Mouse (Mus musculus) splenic B cell, adult 2 months (primary cell): ENCODE results near the gene Kcna1.

Experiments used
- DNase-seq: peaks from one replicate; pipeline ENCODE4 v3.0.0-alpha.2; 2011; ENCODE audit warnings: low read depth, low spot score
- H3K27me3 ChIP-seq: 2 replicates; pipeline ENCODE4 v1.6.1; 2012; ENCODE audit warnings: mild to moderate bottlenecking, low read length, moderate library complexity, mixed read lengths; ENCODE audit not compliant: control insufficient read depth, poor library complexity, insufficient read depth, severe bottlenecking
- H3K36me3 ChIP-seq: 2 replicates; pipeline ENCODE4 v1.6.1; 2012; ENCODE audit warnings: mild to moderate bottlenecking, low read length, moderate library complexity, mixed read lengths; ENCODE audit not compliant: control insufficient read depth, poor library complexity, insufficient read depth, severe bottlenecking

Gene Kcna1

DNA sequence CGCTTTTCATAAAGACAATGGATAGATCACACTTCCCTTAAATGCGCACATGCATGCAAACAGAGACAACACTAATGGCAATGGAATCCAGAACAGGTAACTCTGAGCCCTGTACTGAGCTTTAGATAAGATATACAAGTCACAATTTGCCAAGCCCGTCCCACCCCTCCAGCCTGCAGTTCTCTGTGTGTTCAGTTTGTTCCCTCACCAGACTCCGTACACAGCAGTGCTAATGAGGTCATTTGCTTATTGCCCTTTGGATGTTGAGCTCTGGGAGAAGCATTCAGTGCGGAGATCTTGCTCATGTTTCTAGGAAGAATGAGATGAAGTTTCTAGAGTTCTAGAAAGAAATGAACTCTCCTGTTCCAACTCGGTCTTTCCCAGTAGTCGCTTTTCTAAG lies 17.7 kb downstream of the Kcna1 start:
- DNase-seq: no peak
- Histone ChIP-seq H3K27me3 (no peaks in the 10 kb centered on the region), H3K36me3 (no peaks in the 10 kb centered on the region)

DNA sequence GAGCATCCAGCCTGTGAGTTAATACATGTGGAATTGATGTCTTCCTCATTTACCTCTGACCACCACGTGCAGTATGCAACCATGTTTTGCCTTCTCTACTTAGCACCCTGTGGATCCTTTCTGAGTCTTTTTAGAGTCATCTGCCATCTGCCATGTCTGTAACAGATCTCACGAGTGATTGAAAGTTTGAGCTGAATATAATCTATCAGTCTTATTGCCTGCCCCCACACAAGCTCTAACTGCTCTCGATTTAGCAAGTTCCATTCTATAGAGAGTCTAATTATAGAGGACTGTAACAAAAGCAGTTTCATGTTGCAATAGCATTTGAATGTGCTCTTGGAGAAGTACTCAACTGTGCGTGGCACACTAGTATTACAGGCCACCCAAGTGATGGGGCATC lies 27.7 kb downstream of the Kcna1 start:
- H3K36me3 ChIP-seq: no peaks in the 10 kb centered on the region
- DNase-seq: no peak
- H3K27me3 ChIP-seq: no peaks in the 10 kb centered on the region

DNA sequence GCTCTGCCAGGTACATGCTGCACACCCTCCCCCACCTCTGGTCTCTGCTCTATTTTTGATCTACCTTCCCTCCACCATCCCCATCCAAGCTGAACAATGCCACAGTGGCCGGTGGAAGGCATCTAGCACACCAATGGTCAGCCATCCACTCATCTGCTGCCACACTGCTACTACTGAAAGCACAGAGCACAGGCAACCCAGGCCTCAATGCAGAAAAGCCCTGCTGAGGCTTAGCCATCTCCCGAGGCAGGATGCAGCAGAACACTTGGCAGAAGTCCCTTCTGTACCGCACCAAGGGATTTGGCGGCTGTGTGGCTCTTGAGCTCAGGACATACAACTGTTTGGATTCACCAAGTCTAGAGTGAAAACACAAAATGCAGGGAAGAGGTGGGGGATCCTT lies 35.4 kb downstream of the Kcna1 start:
- H3K36me3 ChIP-seq: no peaks in the 10 kb centered on the region
- no peak for DNase-seq

DNA sequence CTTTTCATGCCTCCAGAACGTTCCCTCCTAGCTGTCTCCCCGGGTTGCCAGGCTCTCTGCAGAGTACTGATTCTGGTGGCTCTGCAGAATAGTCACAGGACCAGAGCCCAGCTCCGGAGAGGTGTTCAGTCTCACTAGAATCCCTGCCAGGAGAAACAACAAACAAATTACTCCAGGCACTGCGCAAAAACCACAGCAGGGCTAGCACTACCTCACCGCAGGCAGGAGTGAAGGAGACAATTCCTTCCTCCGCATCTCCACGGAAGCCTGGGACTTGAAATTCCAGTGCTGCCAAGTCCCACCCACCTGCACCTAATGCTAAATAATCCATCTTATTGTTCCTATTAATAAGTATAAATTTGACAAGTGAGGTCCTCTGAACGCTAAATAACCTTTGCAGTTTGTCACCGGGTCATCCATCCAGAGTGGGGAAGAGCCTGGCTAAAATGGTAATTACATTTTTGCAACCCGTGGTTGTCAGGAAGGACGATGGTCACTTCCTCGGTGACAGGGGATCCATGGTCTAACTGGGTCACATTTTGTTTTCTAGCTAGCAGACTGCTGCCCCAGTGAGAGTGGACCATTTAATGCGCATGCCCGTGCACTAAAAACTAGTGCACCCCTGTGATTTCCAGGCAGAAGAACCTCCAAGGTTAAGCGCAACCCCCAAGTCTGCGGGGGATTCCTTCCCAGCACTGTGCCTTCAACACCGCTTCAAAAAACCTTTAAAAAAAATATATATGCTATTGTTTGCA lies 36.8 kb downstream of the Kcna1 start:
- Histone ChIP-seq H3K36me3 (no peaks in the 10 kb centered on the region), H3K27me3 (no peaks in the 10 kb centered on the region)
- no peak for DNase-seq

More for the DNA sequence above, 35.4 kb downstream of the Kcna1 start:
- no peaks in the 10 kb centered on the region for H3K27me3 ChIP-seq

DNA sequence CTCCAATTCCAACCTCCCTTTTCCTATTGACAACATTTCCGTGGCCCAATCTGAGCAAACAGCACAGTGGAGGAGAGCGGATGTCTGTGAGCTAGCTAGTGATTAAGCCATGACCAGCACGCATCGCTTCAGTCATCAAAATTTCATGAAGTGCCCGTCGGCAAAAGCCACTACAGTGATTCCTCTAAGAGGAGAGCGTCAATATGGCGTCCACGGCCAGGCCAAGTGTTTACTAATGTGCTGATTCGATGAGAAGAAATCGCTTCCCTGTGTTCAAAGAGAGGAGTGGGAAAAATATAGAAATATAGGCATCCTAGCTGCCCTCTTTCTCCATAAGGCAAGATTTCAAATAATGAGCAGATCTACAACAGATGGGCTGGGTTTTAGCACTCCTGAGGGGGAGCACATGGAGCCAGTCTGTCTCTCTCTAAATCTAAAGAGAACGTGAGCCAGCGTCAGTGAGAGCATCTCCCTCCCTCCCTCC lies 44.3 kb downstream of the Kcna1 start:
- DNase-seq: no peak
- H3K27me3 ChIP-seq: no peaks in the 10 kb centered on the region
- no peaks in the 10 kb centered on the region for H3K36me3 ChIP-seq

DNA sequence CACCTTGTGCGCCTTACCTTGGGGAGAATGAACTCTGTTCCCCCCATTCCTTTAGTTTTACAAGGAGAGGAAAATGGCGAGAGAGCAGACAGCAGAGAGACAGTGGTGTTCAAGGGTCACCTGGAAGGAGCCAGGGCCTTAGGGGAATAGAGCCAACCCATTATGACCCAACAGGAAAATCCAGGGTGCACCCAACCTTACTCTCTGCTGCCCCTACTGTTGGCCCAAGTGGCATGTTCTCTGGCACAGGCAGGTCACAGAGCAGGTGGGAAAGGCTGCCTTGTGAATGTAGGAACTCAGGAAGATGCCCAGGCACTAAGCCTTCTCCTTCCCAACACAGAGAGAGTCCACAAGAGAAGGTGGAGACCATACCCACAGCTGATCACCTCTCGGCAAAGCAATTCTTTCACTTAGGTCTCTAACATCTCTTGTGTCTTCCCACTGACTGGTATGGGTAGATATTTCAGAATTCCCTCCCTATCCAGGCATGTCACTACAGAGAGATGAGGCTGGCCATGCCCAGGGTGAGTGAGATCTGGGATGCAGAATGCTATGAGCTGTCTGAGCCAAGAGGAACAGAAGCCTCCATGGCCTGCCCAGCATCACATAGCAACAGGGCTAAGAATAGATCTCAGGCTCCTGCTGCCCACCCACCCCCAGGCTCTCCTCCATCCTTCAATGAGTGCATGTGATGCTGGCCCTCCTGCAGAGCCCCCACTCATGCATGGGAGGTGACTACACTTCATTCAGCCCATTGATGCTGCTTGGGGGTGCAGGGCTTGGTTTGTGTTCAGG lies 46.8 kb downstream of the Kcna1 start:
- Histone ChIP-seq H3K36me3 (no peaks in the 10 kb centered on the region), H3K27me3 (no peaks in the 10 kb centered on the region)
- DNase-seq: no peak

DNA sequence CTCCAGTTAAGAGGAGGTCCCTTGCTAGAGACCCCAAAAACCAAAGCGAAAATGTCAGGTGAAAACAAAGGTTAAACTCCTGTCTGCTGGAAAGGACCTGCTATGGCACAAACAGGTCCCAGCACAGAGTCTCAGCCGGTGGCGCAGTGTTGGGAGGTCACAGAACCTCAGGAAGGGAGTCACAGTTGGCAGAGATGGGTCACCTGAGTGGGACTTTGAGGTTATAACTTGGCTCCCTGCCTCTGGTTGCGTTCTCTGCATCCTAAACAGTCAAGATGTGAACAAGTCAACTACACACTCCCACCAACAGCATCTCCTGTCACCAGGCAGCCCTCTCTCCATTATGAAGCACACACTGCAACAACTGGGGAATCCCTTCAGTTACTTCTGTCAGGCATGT lies 48.4 kb downstream of the Kcna1 start:
- Histone ChIP-seq H3K36me3 (no peaks in the 10 kb centered on the region), H3K27me3 (no peaks in the 10 kb centered on the region)
- no peak for DNase-seq

DNA sequence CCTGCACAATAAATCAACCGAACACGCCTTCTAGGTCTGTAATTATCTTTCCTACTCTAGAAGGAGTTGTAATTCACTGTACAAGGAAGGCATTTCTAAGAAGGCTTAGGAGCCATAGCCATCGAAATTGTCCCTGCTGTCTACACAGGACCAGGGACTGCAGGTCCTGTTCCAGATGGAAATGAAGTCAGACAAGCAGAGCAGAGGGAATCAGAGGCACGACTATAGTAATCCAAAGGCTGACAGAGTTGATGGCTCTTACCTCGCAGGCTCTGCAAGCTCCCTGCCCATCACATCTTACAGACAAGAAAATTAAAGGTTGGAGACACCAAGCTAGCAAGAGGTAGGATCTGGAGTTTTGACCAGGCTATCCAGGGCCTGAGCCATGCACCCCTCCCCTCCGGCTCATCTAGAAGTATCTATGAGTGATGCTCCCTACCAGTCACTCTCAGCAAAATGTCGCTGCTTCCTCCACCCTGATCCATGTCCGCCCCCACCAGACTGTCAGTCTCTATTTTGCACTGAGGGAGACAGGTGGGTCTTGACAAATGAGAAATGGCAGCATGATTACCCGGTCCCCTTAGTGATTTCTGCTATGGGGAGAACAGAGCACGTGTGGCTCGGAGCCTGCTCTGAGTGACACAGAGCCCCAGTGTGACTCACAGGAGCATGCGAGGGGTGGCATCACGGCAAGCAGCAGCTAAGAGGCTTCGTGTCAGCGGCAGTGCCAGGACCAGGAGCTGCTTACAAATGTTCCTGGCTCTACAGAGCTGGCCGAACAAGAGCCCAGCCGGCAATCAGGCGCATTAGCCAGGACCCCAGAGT lies 50.2 kb downstream of the Kcna1 start:
- Histone ChIP-seq H3K36me3 (no peaks in the 10 kb centered on the region), H3K27me3 (no peaks in the 10 kb centered on the region)
- no peak for DNase-seq

DNA sequence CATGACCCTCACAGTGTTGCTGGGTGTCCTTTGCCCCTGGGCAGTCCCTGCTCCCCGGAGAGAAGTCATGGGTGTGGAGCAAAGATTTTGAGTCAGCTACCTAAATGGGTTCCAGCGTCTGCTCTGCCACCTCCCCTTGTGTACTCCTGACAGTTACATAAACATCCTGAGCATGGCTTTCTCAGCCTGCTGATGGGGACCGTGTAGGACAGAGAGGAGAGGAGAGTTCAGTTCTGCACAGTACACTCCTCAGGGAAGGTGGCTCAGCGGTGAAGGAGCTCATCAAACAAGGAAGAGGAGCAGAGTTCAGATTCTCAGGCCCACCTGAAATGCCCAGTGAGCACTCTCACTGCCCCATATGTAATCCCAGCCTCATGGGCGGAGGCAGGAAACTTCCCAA lies 51.1 kb downstream of the Kcna1 start:
- H3K36me3 ChIP-seq: no peaks in the 10 kb centered on the region
- H3K27me3 ChIP-seq: no peaks in the 10 kb centered on the region
- DNase-seq: no peak

DNA sequence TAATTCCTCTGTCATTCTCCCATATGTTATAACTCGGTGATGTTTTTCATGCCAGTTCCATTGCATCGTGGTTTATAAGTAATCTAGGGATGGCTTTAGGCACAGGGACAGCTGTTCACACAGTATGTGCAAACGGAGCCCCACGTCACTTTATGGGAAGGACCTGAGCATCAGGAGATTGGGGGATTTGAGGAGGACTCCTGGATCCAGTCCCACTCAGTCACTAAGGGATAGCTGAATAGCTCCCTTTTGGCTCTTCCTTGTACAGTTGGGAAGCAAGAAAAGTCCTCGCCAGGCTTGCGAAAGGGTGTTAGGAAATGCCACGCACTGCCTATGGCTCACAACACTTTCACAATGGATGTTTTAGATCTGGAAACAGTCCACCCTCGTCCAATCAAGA lies 51.8 kb downstream of the Kcna1 start:
- Histone ChIP-seq H3K36me3 (no peaks in the 10 kb centered on the region), H3K27me3 (no peaks in the 10 kb centered on the region)
- no peak for DNase-seq

DNA sequence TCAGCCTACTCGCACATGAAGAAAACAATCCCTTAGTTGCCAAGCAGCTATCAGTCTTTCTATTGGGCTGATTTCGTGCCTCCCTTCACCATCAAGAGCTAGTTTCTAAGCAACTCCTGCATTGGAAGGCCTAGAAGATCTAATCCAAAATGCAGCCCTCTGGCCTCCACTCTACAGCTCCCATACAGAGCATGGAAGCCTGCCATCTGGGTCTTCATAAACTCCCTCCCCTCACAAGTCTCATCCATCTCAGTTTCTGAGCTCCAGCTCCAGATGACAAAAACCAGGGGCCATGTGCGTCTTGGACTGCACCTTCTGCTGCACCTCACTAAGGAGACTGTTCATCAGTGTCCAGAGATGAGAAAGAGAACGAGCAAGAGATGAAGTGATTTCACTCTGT lies 52.8 kb downstream of the Kcna1 start:
- no peaks in the 10 kb centered on the region for H3K27me3 ChIP-seq
- no peak for DNase-seq
- H3K36me3 ChIP-seq: no peaks in the 10 kb centered on the region
